Mouse (Mus musculus) forebrain, embryonic 16.5 days (tissue): ENCODE data around the gene Mboat1. TPM values are rescaled to one million over a fixed set of nuclear protein-coding genes. Genes with fewer than 3 reads are reported as not detected.

Experiments
- ATAC-seq: fragments of 200-750 bp; cut with Nextera tagmentation; 2 replicates; pipeline ENCODE4 v1.8.0; 2017; ENCODE audit warnings: mild to moderate bottlenecking, moderate library complexity
- H3K27ac ChIP-seq: fragments of 300-500 bp; sonication (generic); 2 replicates; pipeline ENCODE4 v1.5.1; 2014; ENCODE audit warnings: low read length, control low read depth
- H3K27me3 ChIP-seq: fragments of 300-500 bp; sonication (generic); replicated peaks from 2 replicates; pipeline ENCODE4 v1.6.1; 2014; ENCODE audit warnings: low read length; ENCODE audit not compliant: control insufficient read depth, insufficient read depth
- H3K36me3 ChIP-seq: fragments of 300-500 bp; sonication (generic); 2 replicates; pipeline ENCODE4 v1.6.1; 2014; ENCODE audit not compliant: control insufficient read depth, insufficient read depth
- H3K4me1 ChIP-seq: fragments of 300-500 bp; sonication (generic); replicated peaks from 2 replicates; pipeline ENCODE4 v1.6.1; 2014; ENCODE audit warnings: low read length; ENCODE audit not compliant: control insufficient read depth, insufficient read depth
- H3K4me2 ChIP-seq: fragments of 300-500 bp; sonication (generic); 2 replicates; pipeline ENCODE4 v1.6.1; 2014; ENCODE audit warnings: mild to moderate bottlenecking, low read length, control low read depth
- H3K4me3 ChIP-seq: fragments of 300-500 bp; sonication (generic); replicated peaks from 2 replicates; pipeline ENCODE4 v1.5.1; 2014; ENCODE audit warnings: mild to moderate bottlenecking, low read length, control low read depth
- H3K9ac ChIP-seq: fragments of 300-500 bp; sonication (generic); replicated peaks from 2 replicates; pipeline ENCODE4 v1.6.1; 2014; ENCODE audit warnings: low read depth, low read length, control low read depth
- H3K9me3 ChIP-seq: fragments of 300-500 bp; sonication (generic); 2 replicates; pipeline ENCODE4 v1.6.1; 2016; ENCODE audit warnings: low read length; ENCODE audit not compliant: control insufficient read depth
- WGBS: fragments of 180-500 bp; shearing (Covaris S2); extraction: QIAGEN DNeasy Blood & Tissue Kit; methylation state at CpG from one replicate; pipeline ENCODE4 v1.1.7; 2014; 5-methylcytosine and 5-hydroxymethylcytosine counted together
- polyA plus RNA-seq: library from polyadenylated mRNA; unstranded; fragments of >200 nt; fragmentation: Nextera tagmentation; extraction: Ambion mirVana; gene quantifications from 2 replicates; pipeline ENCODE4 v1.2.1, GENCODE M21; 2015

The Mboat1 gene
- polyA plus RNA-seq, 1 experiment from 2014 or later, result 2.3 TPM

DNA sequence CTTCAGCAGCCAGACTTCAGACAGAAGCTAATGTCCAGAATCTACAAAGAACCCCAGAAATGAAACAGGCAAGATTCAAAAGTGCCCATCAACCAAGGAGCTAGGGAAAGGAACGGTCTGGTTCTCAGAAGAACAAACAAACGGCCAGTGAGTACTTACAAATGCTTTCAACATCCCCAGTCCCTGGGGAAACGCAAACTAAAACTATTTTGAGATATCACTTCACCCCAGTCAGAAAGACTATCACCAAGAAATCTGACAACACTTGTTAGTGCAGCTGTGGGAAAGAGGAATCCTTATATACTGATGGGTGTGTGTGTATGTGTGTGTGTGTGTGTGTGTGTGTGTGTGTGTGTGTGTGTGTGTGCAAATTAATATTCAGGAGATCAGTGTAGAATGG is 116.4 kb downstream of the Mboat1 start:
- Histone ChIP-seq H3K27ac (no peak overlapping the region), H3K9me3 (no peaks in the 10 kb centered on the region), H3K4me2 (no peak overlapping the region), H3K4me1 (no peaks in the 10 kb centered on the region; the same call in 1 of the 2 replicates), H3K27me3 (no peaks in the 10 kb centered on the region), H3K4me3 (no peak overlapping the region), H3K36me3 (no peaks in the 10 kb centered on the region), H3K9ac (no peak overlapping the region)
- WGBS, result 78% methylated on average over 3 of the region's 3 CpGs
- no peak for ATAC-seq

GRCm38 (mm10) chr13:30253636-30254264 is 117.5 kb downstream of the Mboat1 start:
- H3K9ac ChIP-seq, result no peak overlapping the region
- H3K9me3 ChIP-seq, result no peaks in the 10 kb centered on the region
- no peak overlapping the region for H3K4me3 ChIP-seq
- no peak overlapping the region for H3K27ac ChIP-seq
- 18% methylated on average over 5 of the region's 5 CpGs for WGBS
- H3K4me1 ChIP-seq, result no peaks in the 10 kb centered on the region; the same call in 1 of the 2 replicates
- H3K27me3 ChIP-seq, result no peaks in the 10 kb centered on the region
- no peak; the same call in 1 of the 2 replicates for ATAC-seq
- no peaks in the 10 kb centered on the region for H3K36me3 ChIP-seq
- no peak overlapping the region for H3K4me2 ChIP-seq

- H3K4me3 ChIP-seq, result no peak overlapping the region
- WGBS, result 67% methylated on average over 6 of the region's 6 CpGs
- H3K9ac ChIP-seq, result no peak overlapping the region
- H3K27ac ChIP-seq, result no peak overlapping the region
- no peaks in the 10 kb centered on the region for H3K27me3 ChIP-seq
- H3K36me3 ChIP-seq, result no peaks in the 10 kb centered on the region
- H3K9me3 ChIP-seq, result no peaks in the 10 kb centered on the region
- ATAC-seq, result no peak
- no peak overlapping the region for H3K4me2 ChIP-seq
- H3K4me1 ChIP-seq, result no peaks in the 10 kb centered on the region; the same call in 1 of the 2 replicates
These were observed 118.1 kb downstream of the Mboat1 start for GRCm38 (mm10) chr13:30254421-30254820.

DNA sequence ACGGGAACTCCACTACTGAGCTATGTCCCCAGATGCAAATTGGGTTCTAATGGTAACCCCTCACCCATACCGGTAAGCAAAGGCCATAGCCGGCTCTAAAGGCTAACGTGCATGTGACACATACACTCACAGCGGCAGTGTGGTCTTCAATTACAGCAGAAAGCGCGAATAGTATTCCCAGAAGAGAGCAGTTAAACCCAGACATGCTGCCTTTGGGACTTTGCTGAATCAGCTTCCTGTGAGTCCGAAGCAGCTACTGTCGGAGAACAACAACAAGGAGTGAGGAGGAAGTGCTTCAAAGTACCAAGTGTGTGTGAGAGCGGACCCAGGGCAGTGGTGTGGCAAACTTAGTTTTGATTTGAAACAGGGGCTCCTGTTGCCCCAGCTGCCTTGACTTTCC is 122.5 kb downstream of the Mboat1 start:
- Histone ChIP-seq H3K4me1 (no peaks in the 10 kb centered on the region; the same call in 1 of the 2 replicates), H3K27ac (no peak overlapping the region), H3K9me3 (no peaks in the 10 kb centered on the region), H3K9ac (no peak overlapping the region), H3K36me3 (no peaks in the 10 kb centered on the region), H3K4me2 (no peak overlapping the region), H3K4me3 (no peak overlapping the region), H3K27me3 (no peaks in the 10 kb centered on the region; the same call in 1 of the 2 replicates)
- no peak for ATAC-seq
- WGBS, result 80% methylated on average over 10 of the region's 10 CpGs

DNA sequence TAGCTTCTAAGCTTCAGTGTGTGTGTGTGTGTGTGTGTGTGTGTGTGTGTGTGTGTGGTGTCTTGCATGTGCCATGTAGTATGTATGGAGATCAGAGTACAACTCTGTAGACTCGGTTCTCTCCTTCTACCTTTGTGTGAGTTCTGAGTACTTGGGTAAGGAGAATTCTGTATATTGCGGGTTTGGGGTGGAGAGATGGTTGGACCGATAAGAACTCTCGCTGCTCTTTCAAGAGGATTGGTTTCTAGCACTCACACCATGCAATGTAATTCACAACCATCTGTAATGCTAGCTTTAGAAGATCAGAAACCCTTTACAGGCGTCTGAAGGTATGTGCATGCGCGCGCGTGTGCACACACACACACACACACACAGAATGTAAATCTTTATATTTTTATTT is 123.0 kb downstream of the Mboat1 start:
- Histone ChIP-seq H3K9ac (no peak overlapping the region), H3K36me3 (no peaks in the 10 kb centered on the region), H3K27me3 (no peaks in the 10 kb centered on the region; the same call in 1 of the 2 replicates), H3K4me2 (no peak overlapping the region), H3K9me3 (no peaks in the 10 kb centered on the region), H3K4me1 (no peaks in the 10 kb centered on the region), H3K4me3 (no peak overlapping the region), H3K27ac (no peak overlapping the region)
- no peak for ATAC-seq
- WGBS, result 95% methylated on average over 9 of the region's 9 CpGs

GRCm38 (mm10) chr13:30259912-30260560 is 123.7 kb downstream of the Mboat1 start:
- no peak overlapping the region for H3K4me3 ChIP-seq
- 12% methylated on average over 8 of the region's 8 CpGs for WGBS
- peak; percentile 77 for ATAC-seq
- no peaks in the 10 kb centered on the region for H3K36me3 ChIP-seq
- no peaks in the 10 kb centered on the region for H3K4me1 ChIP-seq
- H3K27ac ChIP-seq, result no peak overlapping the region
- no peak overlapping the region for H3K9ac ChIP-seq
- no peak overlapping the region for H3K4me2 ChIP-seq
- H3K27me3 ChIP-seq, result no peaks in the 10 kb centered on the region; the same call in 1 of the 2 replicates
- no peaks in the 10 kb centered on the region for H3K9me3 ChIP-seq

DNA sequence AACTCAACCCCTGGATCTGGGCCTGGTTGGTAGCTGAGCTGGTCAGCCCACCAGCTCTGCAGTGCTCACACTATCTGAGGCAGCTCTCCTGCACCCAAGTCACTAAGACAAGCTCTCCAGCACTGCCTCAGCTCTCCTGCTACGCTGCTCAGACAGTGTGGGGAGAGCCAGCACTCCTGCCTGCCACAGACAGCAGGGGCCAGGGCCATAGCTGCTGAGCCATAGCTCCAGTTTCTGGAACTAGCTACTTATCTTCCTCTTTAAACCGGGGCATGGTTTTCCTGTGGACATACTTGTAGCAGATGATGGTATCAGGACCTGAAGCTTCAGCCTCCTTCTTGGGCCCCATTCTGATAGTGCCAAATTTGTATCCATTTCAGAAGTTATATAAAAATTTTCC is 127.4 kb downstream of the Mboat1 start:
- Histone ChIP-seq H3K4me2 (no peak overlapping the region), H3K9ac (no peak overlapping the region), H3K27ac (no peak overlapping the region), H3K36me3 (no peaks in the 10 kb centered on the region), H3K4me3 (no peak overlapping the region), H3K27me3 (no peaks in the 10 kb centered on the region; the same call in 1 of the 2 replicates), H3K9me3 (no peaks in the 10 kb centered on the region), H3K4me1 (no peaks in the 10 kb centered on the region)
- 82% methylated on average over 2 of the region's 2 CpGs for WGBS
- no peak for ATAC-seq

GRCm38 (mm10) chr13:30264303-30264702 is 128.0 kb downstream of the Mboat1 start:
- Histone ChIP-seq H3K27me3 (no peaks in the 10 kb centered on the region; the same call in 1 of the 2 replicates), H3K4me3 (no peak overlapping the region), H3K9me3 (peaks cover 4% of the 10 kb centered on the region; the same call in 1 of the 2 replicates), H3K4me2 (no peak overlapping the region), H3K36me3 (no peaks in the 10 kb centered on the region), H3K4me1 (no peaks in the 10 kb centered on the region), H3K9ac (no peak overlapping the region), H3K27ac (no peak overlapping the region)
- ATAC-seq, result no peak
- 80% methylated on average over 12 of the region's 12 CpGs for WGBS

- Histone ChIP-seq H3K4me1 (no peaks in the 10 kb centered on the region), H3K9ac (no peak overlapping the region), H3K4me3 (no peak overlapping the region), H3K9me3 (peaks cover 4% of the 10 kb centered on the region; the same call in 1 of the 2 replicates), H3K36me3 (no peaks in the 10 kb centered on the region), H3K4me2 (no peak overlapping the region), H3K27me3 (no peaks in the 10 kb centered on the region; the same call in 1 of the 2 replicates), H3K27ac (no peak overlapping the region)
- ATAC-seq, result no peak
- 69% methylated on average over 5 of the region's 5 CpGs for WGBS
These were observed 128.5 kb downstream of the Mboat1 start for GRCm38 (mm10) chr13:30264765-30265164.
